In the genomic region with DNA sequence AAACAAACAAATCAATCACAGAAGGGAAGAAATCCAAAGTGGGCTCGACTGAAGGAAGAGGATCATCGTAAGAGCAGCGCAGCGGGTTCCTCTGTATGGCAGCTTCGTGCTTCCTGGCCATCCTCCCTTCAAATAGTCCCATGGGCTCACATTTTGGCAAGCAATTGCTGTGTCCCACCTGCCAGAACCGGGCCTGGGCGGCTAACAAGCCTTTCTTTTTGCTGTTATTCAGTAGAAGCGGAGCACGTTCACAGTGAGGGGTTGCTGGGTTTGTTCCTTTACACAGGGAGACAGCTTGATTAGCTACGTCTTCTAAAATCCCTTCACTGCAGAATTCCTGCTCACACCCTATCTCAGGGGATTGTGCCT, we compare ENCODE assay signal across 14 mouse cellular contexts.
DNase-seq lines count a peak whose midpoint lies in the region; ATAC-seq lines count a peak whose summit lies in the region.
"Had no signal": no experiment of that assay in that cellular context is flagged by ENCODE, and none has a peak within 500 bp of the region (broad histone marks: within the 10 kb centered on the region; RNA-seq: fewer than 3 reads in every experiment).

No protein-coding gene starts in this region.

- no peak overlapping the region for H3K27ac ChIP-seq in heart, embryonic 10.5 days
- H3K27ac ChIP-seq in embryonic facial prominence, embryonic 15.5 days (replicated peaks), result peak overlapping the region; percentile 71

- H3K9ac ChIP-seq in embryonic facial prominence, embryonic 15.5 days, result no peak overlapping the region

- H3K4me1 ChIP-seq in heart, embryonic 10.5 days, result peaks cover 30% of the 10 kb centered on the region
- H3K4me1 ChIP-seq in embryonic facial prominence, embryonic 15.5 days, result peaks cover 23% of the 10 kb centered on the region

- 0 out of 2 replicates have a peak, but pooled peaks have one; percentile 11 for ATAC-seq in embryonic facial prominence, embryonic 15.5 days (ENCODE audit: insufficient number of reproducible peaks, low FRiP score, low TSS enrichment, low read depth)
- ATAC-seq: CD4-positive, CD25-positive, alpha-beta regulatory T cell, adult 4 months had no signal

- H3K4me3 ChIP-seq in heart, embryonic 10.5 days, result peak overlapping the region; percentile 19; the same call in 1 of the 2 replicates
- H3K4me3 ChIP-seq in embryonic facial prominence, embryonic 15.5 days (replicated peaks), result no peak overlapping the region
- H3K4me3 ChIP-seq: erythroblast, embryonic 14.5 days had no signal

- 9% methylated on average over 10 of the region's 10 CpGs for WGBS in heart, embryonic 10.5 days
- 10% methylated on average over 10 of the region's 10 CpGs for WGBS in embryonic facial prominence, embryonic 15.5 days

- DNase-seq in heart, embryonic 10.5 days (ENCODE audit: low spot score), result no peak
- DNase-seq in heart, postnatal 25 days (ENCODE audit: low spot score), result no peak
- DNase-seq in layer of hippocampus, postnatal 10 days (ENCODE audit: low spot score in 2 of 2), result peak; percentile 24 to 33
- no peak for DNase-seq in layer of hippocampus, postnatal 36 days
- peak; percentile 32 for DNase-seq in skeletal muscle tissue, adult 2 months (ENCODE audit: low read depth, low spot score)
- DNase-seq in ovary, postnatal 14 days (ENCODE audit: low spot score), result no peak
- no peak for DNase-seq in left cerebral cortex, postnatal 10 days (ENCODE audit: extremely low spot score in 1 of 2, low spot score in 2 of 2)
- DNase-seq: cerebellum, adult 9-11 months; heart, postnatal 4 days; kidney, postnatal 36 days; lung, adult 2 months had no signal

- no peaks in the 10 kb centered on the region for H3K9me3 ChIP-seq in heart, embryonic 10.5 days
- no peaks in the 10 kb centered on the region for H3K9me3 ChIP-seq in embryonic facial prominence, embryonic 15.5 days (replicated peaks)

- no peaks in the 10 kb centered on the region for H3K36me3 ChIP-seq in heart, embryonic 10.5 days
- no peaks in the 10 kb centered on the region for H3K36me3 ChIP-seq in embryonic facial prominence, embryonic 15.5 days

- intact Hi-C loops in heart, postnatal 25 days (cut with DNase I), result no loop called here
- intact Hi-C loops in left cerebral cortex, postnatal 10 days (cut with DNase I), result no loop called here

- H3K4me2 ChIP-seq in embryonic facial prominence, embryonic 15.5 days (replicated peaks), result peak overlapping the region; percentile 27

- H3K27me3 ChIP-seq in heart, embryonic 10.5 days (ENCODE audit: insufficient read depth, poor library complexity, severe bottlenecking), result peaks cover 93% of the 10 kb centered on the region
- H3K27me3 ChIP-seq in embryonic facial prominence, embryonic 15.5 days, result 0 out of 2 replicates have a peak, but pooled peaks cover 19% of the 10 kb centered on the region

Comparison
In these comparisons a context has a peak if more than half of its experiments do, and no peak if none do; other contexts are left out.
1. DNase-seq: peak in layer of hippocampus, postnatal 10 days (2 of 2) and skeletal muscle tissue, adult 2 months (single experiment); none in heart, embryonic 10.5 days (single experiment), heart, postnatal 25 days (single experiment), layer of hippocampus, postnatal 36 days (0 of 2), ovary, postnatal 14 days (single experiment) and left cerebral cortex, postnatal 10 days (0 of 2).